Mouse (Mus musculus) hematopoietic stem cell, adult 5-6 weeks (primary cell): ENCODE measurements around the gene Cyp4v3. TPM values are rescaled to one million over a fixed set of nuclear protein-coding genes. Genes with fewer than 3 reads are reported as not detected.
"Not testable (repeated sequence)": the region's sequence is repeated elsewhere in the genome, so short reads cannot be mapped to it uniquely, and the experiment has no call there.

Experiments
- ATAC-seq, 2 experiments: fragments of 125-278 bp in 1 of 2; replicated peaks in 1 of 2; 2 replicates each; pipeline ENCODE4 v1.8.0; 2016 to 2017; ENCODE audit warnings: inconsistent platforms in 2 of 2, mild to moderate bottlenecking in 2 of 2, moderate number of reproducible peaks in 2 of 2, low read depth in 1 of 2, moderate TSS enrichment in 1 of 2; ENCODE audit not compliant: low FRiP score in 2 of 2, poor library complexity in 2 of 2, severe bottlenecking in 2 of 2, insufficient read depth in 1 of 2, low TSS enrichment in 1 of 2
- total RNA-seq: library from RNA; stranded (forward); fragments of 172-1452, 232-1000 nt; gene quantifications from 2 replicates; pipeline ENCODE4 v1.2.3, GENCODE M21; 2017

The Cyp4v3 gene
- total RNA-seq, 1 experiment from 2014 or later: 26.6 TPM

DNA sequence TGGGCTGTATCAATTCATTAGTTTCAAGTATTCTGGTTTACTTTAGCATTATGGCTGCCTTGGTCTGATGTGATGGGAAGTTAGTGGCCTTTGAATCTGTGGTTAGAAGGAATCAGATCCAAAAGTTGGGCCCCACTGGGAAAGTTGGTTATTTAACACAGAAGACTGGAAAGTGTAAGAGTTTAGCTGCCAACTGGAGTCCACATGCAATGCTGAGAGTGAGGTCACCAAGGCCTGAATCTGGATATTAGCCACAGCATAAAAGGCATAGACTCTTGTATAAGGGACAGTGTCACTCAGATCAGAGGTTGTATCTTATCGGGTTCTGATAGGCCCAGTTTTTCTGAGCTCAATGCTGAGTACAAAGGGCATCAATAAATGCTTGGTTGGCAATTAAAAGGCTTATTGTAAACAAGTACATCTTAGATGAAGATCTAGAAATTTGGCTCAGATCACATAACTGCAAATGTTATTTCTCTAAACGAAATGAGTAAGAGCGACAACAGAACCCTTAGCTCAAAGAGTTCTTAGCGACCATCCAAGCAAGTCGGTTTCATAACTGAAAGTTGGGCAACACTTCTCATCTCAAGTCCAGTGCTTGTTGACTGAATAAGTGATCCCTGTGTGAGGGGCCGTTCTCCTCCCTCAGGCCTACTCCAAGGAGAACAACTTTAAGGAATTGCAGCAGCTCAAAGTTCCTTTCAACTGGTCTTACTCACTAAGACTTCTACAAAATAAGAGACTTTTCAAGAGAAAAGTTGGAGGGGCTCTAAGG, 3.6 kb downstream of the Cyp4v3 start:
- no peak for ATAC-seq

DNA sequence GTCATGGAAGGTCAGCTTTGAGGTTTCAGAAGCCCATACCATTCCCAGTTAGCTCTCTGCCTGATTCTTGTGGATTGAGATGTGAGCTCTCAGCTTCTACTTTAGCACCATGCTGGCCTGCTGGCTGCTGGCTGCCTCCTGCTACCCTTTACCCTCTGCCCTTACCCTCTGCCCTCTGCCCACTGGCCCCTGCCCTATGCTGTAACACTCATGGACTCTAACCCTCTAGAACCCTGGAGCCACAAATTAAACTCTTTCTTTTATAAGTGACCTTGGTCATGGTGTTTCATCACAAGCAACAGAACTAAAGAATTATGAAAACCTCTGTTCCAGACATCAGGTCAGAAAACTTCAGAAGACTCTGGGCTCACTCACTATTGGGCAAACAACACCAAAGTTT, 5.9 kb downstream of the Cyp4v3 start:
- not testable (repeated sequence) for ATAC-seq

DNA sequence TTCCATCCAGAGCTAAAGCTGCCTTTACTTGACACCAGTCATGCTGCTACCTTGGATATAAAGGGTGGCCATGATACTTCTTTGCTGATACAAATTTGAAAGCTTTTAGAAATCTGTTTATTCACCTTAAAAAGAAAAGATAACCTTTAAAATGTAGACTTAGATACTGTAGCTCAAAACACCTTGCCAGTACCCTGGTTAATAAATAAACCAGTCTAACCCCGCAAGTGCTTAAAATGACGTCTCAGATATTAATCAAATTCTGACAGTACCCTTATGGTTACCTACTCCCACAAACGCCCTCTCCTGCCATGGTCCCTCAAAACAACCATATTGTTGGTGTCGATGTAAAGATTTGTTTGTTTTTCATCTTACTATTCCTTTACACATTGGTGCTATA, 8.9 kb downstream of the Cyp4v3 start:
- ATAC-seq: no peak

DNA sequence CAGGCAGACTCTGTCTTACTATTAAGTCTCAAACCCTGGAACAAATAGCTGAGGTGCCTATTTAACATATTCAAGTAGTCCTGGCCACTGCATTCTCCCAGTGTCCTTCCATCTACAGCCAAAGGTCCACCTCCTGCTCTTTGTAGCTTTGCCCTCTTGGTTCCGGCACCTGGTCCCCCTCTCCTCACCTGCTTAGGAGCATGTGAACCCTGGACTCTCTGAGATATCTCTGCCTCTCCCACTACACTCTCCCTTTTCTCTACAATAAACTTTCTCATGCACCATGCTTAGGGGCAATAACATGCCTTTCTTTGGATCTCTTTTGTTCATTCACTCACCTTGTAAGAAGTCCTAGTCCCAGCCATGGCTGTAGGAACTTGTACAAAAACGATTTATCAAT, 11.7 kb downstream of the Cyp4v3 start:
- no peak for ATAC-seq

DNA sequence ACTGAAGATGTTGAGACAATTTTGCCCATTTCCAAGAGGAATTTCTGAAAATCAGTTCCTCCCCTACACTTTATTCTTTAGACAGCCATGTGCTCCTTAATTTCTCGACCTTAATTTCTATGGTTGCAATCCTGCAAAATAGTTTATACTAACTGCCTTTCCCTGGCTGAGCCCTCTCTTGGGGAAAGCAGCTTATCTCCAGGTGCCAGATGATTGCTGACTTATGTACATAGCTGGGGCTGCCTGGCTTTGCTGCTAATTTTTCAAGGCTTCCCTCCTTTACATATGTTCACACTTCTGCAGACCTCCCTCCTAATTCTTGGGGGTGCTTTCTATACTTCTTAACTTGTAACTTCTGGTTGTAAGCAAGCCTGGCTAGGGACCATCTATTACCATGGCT, 12.1 kb downstream of the Cyp4v3 start:
- ATAC-seq: no peak

DNA sequence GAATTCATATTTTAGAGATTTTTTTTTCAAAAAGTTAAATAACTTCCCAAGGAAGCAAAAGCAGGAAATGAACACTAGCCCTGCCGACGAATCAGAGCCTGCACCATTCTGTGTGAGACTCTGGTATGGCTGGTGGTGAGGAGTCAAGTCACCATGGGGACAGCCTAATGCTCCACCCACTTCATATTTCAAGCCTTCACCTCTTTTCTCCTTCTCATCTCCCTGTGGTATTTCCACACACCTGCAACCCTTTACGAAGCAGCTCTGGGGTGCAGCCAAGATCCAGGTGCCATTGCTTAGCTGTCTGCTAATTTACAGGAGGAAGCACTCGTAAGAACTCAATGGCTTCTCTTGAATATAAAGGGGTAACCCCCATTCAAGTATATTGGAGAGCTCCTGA, 22.0 kb downstream of the Cyp4v3 start:
- no peak for ATAC-seq

DNA sequence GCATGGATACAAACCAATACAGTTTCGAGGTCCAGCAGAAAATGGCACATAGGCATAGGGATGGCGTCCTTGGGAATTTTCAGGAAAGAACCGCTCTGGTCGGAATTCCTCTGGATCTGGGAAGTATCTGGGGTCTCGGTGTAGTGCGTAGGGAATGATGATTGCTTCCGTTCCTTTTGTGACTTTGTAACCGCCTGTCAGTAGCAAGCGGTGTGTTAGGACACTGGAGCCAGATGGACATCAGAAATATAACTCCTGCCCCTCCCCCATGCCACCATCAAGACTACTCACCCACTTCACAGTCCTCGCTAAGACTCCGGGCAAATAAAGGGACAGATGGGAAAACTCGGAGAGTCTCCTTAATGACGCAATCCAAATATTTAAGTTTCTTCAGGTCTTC, 24.6 kb downstream of the Cyp4v3 start, which contains the start of gene Gm45753:
Gene Gm45753 (minus strand): TSS at position 101 of the 400 bp plus-strand sequence.
- ATAC-seq: no peak

DNA sequence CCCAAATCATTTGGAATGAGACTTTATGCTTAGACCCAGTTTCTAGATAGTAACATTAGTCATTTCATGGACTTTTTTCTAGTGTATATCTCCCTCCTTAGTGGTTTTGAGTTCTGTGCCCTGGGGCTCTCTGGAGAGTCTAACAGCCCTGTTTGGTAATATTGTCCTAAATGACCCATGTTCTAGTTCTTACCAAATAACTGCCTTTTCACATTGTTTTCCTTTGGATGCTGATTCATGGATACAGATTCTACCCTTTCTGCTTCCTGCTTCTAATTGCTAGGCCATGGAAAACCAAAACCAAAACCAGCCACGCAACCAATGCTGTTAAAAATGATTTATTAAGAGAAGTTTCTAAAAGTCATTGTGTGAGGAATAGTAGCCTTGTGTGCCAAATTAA, 27.5 kb downstream of the Cyp4v3 start:
- ATAC-seq: no peak

DNA sequence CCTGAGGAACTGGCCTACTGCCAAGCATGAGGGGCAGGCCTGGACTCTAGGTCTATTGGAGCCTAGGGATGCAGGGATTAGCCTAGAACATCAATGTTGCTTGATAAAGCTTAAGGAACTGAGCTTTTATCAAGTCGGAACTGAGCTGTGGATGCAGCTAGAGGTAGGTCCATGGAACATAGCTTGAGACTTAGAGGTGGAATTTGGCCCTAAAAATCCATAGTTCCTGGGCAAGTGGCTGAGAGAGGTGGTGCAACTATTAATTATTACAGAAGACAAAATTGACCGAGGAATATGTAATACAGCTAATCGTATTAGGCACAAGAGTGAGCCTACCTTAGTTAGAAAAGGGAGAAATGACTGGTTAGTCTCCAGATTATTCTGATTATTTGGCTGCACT, 28.7 kb downstream of the Cyp4v3 start:
- ATAC-seq: no peak

DNA sequence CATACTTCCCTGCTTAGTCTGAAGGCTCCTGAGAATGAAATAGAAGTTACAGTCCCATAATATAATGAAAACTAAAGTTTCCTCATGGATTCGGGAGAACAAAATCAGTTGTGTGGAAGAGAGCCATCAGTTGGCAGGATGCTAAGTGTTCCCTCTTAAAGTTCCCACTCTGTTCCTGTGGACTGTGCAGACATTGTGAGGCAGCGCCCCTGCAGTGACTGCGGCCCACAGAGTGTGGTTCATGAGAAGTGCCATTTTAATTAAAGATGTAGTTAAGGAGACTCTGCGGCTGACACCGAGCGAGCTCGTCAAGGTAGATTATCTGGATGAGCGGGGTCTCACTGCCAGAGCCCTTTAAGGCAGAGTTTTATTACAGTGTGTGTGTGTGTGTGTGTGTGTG, 30.6 kb downstream of the Cyp4v3 start:
- ATAC-seq: no peak

DNA sequence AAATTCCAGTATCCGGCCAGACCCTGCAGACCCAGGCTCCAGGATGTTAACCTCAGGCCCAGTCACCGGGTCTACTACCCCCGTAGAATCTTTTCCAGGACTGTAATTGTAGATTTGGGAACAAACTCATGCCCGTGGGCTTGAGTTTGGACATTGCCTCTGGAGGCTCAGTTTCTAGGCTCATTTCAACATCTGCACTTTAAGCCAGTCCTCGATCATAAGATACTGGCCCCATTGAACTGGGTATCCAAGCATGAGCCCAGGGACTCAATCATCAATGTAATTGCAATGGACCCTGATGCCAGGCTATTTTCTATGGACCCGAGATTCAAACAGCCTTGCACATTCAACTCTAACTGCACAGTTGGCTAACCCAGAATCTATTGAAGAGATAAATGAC, 37.7 kb downstream of the Cyp4v3 start:
- ATAC-seq: no peak

DNA sequence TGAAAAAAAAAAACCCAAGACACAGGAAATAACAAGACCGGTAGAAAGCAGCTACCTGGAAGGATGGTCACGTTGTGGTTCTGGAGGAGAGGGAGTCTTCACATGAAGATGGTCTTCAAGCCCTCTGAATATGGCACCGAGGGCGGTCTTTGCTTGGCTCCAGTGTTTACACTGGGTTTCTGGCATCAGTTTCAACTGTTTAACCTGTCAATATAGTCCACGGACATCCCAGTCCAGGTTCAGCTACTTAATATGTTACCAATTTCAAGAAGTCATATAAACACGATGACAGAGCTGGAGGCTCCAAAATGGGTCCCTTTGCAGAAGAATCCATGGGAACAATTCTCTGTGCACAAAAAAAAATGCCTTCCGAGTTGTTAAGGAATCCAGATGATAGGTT, 38.3 kb downstream of the Cyp4v3 start, which contains the start of gene Klkb1:
Gene Klkb1 (minus strand): TSS at position 173 of the 400 bp plus-strand sequence.
- ATAC-seq: no peak

DNA sequence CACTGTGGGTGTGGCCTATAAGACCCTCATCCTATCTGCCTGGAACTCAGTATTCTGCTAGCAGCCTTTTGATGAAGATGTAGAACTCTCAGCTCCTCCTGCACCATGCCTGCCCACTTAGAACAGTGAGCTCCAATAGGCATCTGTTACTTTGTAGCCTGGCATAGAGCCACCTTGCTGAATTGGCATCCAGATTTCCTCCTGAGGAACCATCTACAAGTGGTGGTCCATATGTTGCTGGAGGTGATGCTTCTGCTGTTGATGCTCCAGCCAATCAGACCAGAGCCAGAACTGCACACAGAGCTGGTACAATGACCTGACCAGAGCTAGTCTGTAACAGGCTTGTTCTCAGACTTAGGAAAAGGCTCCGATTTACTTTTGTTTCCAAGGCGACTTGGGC, 41.2 kb downstream of the Cyp4v3 start:
- ATAC-seq: no peak

DNA sequence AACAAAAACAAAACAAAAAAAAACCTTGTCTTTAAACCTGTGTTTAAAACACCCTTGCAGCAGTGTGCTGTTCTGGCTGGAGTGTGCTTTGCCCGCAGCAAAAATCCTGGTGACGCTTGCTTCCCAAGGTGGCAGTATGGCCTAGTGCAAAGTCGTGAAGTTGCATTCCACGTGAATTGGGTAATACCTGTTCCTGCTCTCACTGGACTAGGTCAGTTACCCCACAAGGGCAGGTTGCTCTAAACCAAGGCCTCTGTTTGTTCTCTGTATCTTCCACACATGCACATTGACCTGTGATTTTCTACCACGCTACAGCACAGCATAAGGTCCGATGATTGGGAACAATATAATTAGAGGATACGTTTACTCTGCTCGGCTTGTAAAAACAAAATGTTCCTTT, 51.4 kb downstream of the Cyp4v3 start:
- ATAC-seq: no peak

DNA sequence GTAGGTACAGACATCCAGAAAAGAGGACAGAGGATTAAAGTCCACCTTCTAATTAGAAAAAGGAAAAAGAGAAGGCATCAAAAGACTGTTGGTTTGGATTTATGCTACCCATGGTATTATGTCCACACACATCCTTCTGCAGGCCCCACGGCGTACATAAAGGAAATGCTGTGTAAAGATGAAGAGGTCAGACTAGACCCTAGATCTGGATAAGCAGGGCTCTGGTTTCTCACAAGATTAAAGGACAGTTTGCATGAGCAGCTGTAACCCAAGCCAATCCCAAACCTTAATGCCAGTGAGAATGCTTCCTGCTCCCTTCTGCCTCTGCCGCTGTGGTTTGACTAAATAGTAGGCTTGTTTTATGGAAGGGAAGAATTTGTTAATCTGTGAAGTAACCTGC, 55.6 kb downstream of the Cyp4v3 start:
- ATAC-seq: no peak

DNA sequence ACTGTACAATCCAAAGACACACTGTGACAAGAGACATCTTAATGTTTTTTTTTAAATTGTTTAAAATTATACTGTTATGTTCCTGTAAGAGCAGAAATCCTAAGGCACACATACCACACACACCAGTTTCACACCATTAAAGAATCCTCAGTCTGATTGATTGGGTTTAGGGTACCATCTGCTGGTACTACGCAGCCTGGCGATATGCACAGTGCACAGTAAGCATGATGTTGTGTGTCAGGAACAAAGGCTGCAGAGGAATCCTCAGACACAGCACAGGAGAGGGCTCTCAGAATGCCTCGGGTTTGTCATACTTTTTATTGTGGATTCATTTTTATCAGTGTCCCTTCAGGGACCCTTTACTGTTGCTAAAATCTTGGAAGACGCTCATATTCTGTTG, 58.7 kb downstream of the Cyp4v3 start:
- no peak for ATAC-seq

DNA sequence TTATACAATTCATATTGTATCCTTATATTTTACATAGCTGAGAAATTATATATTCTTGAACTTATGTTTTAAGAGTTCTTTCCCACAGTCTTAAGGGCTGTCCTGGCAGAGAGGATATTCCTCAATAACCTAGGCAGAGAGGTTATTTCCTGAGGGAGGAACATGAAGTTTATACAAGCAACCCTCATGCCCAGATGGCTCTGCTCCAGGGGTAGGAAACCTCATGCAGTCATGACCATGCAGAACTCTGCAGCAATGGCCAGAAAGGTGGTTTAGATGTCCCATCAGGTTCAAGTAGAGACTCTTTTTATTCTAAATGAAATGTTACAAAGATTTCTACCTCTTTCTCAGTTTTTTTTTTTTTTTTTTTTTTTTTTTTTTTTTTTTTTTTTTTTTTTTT, 64.0 kb downstream of the Cyp4v3 start:
- ATAC-seq: no peak

DNA sequence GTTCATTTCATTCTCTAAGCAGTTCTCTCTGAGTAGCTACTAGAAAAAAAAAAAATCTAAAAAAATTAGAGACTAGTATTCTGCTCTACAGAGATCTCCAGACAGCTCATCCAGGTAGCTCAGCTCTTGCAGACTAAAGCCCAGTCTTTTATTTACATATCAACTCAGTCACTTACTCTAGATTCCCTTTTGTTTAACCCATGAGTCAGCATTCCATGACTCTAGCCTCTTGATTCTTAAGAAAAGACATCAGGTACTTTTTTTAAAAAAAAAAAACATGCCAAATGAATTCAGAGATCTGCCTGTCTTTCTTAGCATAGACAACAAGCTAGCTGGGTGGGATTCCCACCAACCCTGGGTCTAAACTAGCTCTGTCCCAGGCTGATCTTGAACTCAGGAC, 64.5 kb downstream of the Cyp4v3 start:
- ATAC-seq: no peak

DNA sequence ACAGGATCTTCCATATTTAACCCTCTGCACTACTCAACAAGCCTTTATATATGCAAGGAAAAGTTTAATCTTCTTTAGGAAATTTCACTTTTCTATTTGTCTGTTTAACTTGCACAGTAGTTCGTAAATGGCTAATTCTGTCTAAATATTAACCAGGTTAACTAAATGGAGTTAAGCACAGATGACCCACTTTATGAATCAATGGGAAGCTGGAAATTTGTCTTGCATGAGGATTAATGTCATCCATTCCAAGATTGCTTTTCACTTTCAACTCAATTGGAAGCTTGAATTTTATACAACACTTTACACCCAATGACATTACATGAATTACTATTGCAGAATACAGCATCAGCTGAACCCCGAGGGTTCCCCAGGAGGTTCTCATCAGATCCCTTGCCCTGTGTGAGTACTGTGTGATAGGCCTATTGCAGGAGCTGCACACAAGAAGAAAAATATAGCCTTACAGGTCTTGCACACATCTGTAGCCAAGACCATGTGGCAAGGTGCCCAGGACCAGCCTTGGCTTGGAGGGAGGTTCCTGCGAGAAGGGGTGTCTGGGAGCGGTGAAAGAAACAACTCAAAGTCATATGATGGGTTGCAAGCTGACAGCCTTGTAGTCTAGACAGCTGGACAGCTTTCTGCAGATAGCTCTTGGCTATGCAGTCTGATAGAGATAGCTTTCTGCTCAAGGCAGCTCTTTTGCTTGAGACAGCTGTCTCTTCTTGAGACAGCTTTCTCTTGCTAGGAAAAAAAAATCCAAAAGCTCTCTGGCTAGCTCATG, 65.2 kb downstream of the Cyp4v3 start:
- no peak for ATAC-seq
